In the genomic region with DNA sequence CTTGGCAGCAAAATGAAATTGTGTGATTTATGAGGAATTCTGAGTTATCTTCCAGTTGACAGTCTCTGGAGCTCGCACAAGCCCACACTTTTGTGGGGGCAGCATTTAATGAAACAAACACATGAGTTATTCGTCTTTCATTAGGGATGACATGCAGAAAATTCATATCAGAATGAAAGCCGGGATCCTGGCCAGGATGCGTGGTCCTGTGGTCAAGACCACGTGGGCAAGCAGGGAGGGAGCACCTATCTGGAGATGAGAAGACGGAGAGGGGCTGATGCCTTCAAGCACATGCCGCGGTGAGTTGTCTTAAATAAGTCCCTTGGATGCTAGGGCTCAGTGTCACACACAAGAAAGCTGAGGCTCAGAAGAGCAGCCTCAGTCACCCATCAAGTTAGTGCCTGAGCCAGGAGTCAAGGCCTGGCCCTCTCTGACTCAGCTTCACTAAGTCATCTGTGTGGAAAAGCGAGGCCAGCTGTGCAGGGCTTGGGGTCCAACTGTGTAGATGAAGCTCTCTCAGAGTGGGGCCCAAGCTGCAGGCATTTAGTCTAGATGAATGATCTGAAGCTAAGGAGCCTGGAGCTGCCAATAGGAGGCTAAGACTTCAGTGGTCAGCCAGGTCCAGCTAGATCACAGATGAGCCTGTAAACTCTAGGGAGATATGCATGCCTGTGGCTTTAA, we compare ENCODE assay signal across 13 mouse cellular contexts.
DNase-seq lines count a peak whose midpoint lies in the region; ATAC-seq and TF ChIP-seq lines count a peak whose summit lies in the region.
"Had no signal": no experiment of that assay in that cellular context is flagged by ENCODE, and none has a peak within 500 bp of the region (broad histone marks: within the 10 kb centered on the region; RNA-seq: fewer than 3 reads in every experiment).

No protein-coding gene starts in this region.

- H3K36me3 ChIP-seq in liver, adult 2 months (ENCODE audit: control insufficient read depth, insufficient read depth, low read length), result no peaks in the 10 kb centered on the region
- H3K36me3 ChIP-seq in liver, embryonic 11.5 days (ENCODE audit: control insufficient read depth, insufficient read depth, low read length), result no peaks in the 10 kb centered on the region
- no peaks in the 10 kb centered on the region for H3K36me3 ChIP-seq in heart, embryonic 16.5 days (ENCODE audit: control insufficient read depth, insufficient read depth)
- H3K36me3 ChIP-seq: liver, embryonic 15.5 days; neural tube, embryonic 12.5 days had no signal

- H3K4me1 ChIP-seq in liver, adult 2 months (ENCODE audit: control insufficient read depth, insufficient read depth, low read length), result no peaks in the 10 kb centered on the region
- H3K4me1 ChIP-seq in liver, embryonic 11.5 days (replicated peaks; ENCODE audit: control insufficient read depth, insufficient read depth, low read length), result peaks cover 2% of the 10 kb centered on the region; the same call in 1 of the 2 replicates
- peaks cover 31% of the 10 kb centered on the region for H3K4me1 ChIP-seq in heart, embryonic 16.5 days (ENCODE audit: control insufficient read depth, insufficient read depth, low read length)

- H3K9me3 ChIP-seq in liver, embryonic 11.5 days (ENCODE audit: control insufficient read depth, low read length), result peaks cover 3% of the 10 kb centered on the region; the same call in 1 of the 2 replicates
- peaks cover 7% of the 10 kb centered on the region; the same call in 1 of the 2 replicates for H3K9me3 ChIP-seq in heart, embryonic 16.5 days (replicated peaks; ENCODE audit: control insufficient read depth, low read length)
- H3K9me3 ChIP-seq: liver, embryonic 15.5 days had no signal

- no peaks in the 10 kb centered on the region for H3K27me3 ChIP-seq in liver, adult 2 months (ENCODE audit: control insufficient read depth, insufficient read depth, low read length)
- H3K27me3 ChIP-seq in liver, embryonic 11.5 days (replicated peaks; ENCODE audit: control insufficient read depth, insufficient read depth, low read length), result no peaks in the 10 kb centered on the region
- H3K27me3 ChIP-seq in heart, embryonic 16.5 days (ENCODE audit: control insufficient read depth, insufficient read depth, low read length), result no peaks in the 10 kb centered on the region
- H3K27me3 ChIP-seq: liver, embryonic 15.5 days; neural tube, embryonic 12.5 days had no signal

- no peak for TF ChIP-seq CTCF in liver, adult 2 months (IDR thresholded peaks at IDR 0.05; ENCODE audit: low read depth, low read length)

- no peak for ATAC-seq in liver, embryonic 11.5 days (replicated peaks; ENCODE audit: low FRiP score)
- ATAC-seq in heart, embryonic 16.5 days (replicated peaks; ENCODE audit: extremely low read depth, insufficient read depth, low FRiP score), result no peak
- ATAC-seq: forebrain, embryonic 16.5 days had no signal

- 87% methylated on average over 9 of the region's 9 CpGs for WGBS in liver, adult 2 months
- 69% methylated on average over 9 of the region's 9 CpGs for WGBS in liver, embryonic 11.5 days
- WGBS in heart, embryonic 16.5 days, result 65% methylated on average over 9 of the region's 9 CpGs

- H3K4me3 ChIP-seq in liver, adult 2 months (ENCODE audit: insufficient read depth, low read depth, low read length), result no peak overlapping the region
- no peak overlapping the region for H3K4me3 ChIP-seq in liver, embryonic 11.5 days (ENCODE audit: low read depth, low read length)
- no peak overlapping the region for H3K4me3 ChIP-seq in heart, embryonic 16.5 days (ENCODE audit: low read length)
- H3K4me3 ChIP-seq: layer of hippocampus, adult 2 months; liver, embryonic 15.5 days; neural tube, embryonic 12.5 days had no signal

- TF ChIP-seq POLR2A in liver, adult 2 months (IDR thresholded peaks at IDR 0.05; ENCODE audit: extremely low read depth, insufficient read depth, low read length), result no peak

- H3K4me2 ChIP-seq in liver, embryonic 11.5 days, result no peak overlapping the region
- no peak overlapping the region for H3K4me2 ChIP-seq in heart, embryonic 16.5 days (ENCODE audit: low read depth, low read length)
- H3K4me2 ChIP-seq: liver, embryonic 15.5 days; neural tube, embryonic 12.5 days had no signal

- peak; percentile 7 for DNase-seq in liver, adult 2 months (ENCODE audit: extremely low read depth, low read depth, low spot score)
- DNase-seq in liver, embryonic 11.5 days (ENCODE audit: low spot score), result no peak
- peak; percentile 65 for DNase-seq in adrenal gland, postnatal 14 days
- peak; percentile 49 for DNase-seq in ovary, adult 18-20 months (ENCODE audit: low spot score)
- no peak for DNase-seq in thymus, adult 18-20 months
- DNase-seq in thymus, postnatal 0 days (ENCODE audit: low spot score), result no peak
- no peak for DNase-seq in cerebellum, adult 9-11 months
- DNase-seq: cerebellum, adult 8-10 months had no signal

- H3K79me2 ChIP-seq in liver, adult 2 months (ENCODE audit: control insufficient read depth, insufficient read depth, low read length), result no peaks in the 10 kb centered on the region

- H3K9ac ChIP-seq in liver, adult 2 months (ENCODE audit: low read depth, low read length), result no peak overlapping the region
- H3K9ac ChIP-seq in liver, embryonic 11.5 days (ENCODE audit: low read depth, low read length), result no peak overlapping the region
- H3K9ac ChIP-seq in heart, embryonic 16.5 days (ENCODE audit: low read length), result no peak overlapping the region
- H3K9ac ChIP-seq: liver, embryonic 15.5 days; neural tube, embryonic 12.5 days had no signal

- peak overlapping the region; percentile 36; the same call in 1 of the 2 replicates for H3K27ac ChIP-seq in liver, adult 2 months (replicated peaks; ENCODE audit: insufficient read depth, low read depth, low read length)
- H3K27ac ChIP-seq in liver, embryonic 11.5 days (ENCODE audit: low read depth, low read length), result no peak overlapping the region
- H3K27ac ChIP-seq in heart, embryonic 16.5 days (ENCODE audit: low read length), result peak overlapping the region; percentile 66
- H3K27ac ChIP-seq: liver, embryonic 15.5 days; neural tube, embryonic 12.5 days had no signal

Comparison
In these comparisons a context has a peak if more than half of its experiments do, and no peak if none do; other contexts are left out.
1. DNase-seq: peak in liver, adult 2 months (single experiment), adrenal gland, postnatal 14 days (single experiment) and ovary, adult 18-20 months (single experiment); none in liver, embryonic 11.5 days (single experiment), thymus, adult 18-20 months (0 of 2), thymus, postnatal 0 days (single experiment) and cerebellum, adult 9-11 months (single experiment).